Mouse (Mus musculus): ENCODE results near the gene Gm20388. TPM values are rescaled to one million over a fixed set of nuclear protein-coding genes. Genes with fewer than 3 reads are reported as not detected.

The Gm20388 gene
- polyA plus RNA-seq, 1 experiment = 23.9 TPM

DNA sequence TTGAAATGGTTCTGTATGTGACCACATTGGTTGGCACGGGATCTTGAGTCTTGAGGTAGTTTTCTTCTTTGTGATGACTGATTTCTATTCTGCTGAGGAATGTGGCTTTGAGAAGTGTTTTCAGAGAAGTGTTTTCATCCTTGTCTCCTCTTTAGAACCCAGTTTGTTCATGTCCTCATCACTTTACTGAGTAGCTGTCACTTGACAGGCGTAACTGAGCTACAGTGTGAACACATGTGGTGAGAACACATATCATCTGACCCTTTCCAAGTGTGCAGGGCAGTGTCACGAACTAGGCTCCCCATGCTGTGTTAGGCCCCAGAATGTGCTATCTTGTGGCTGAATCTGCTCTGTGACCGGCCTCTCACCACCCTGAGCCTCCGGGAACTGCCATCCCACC lies 2181.8 kb downstream of the Gm20388 start:
- no peak overlapping the region for H3K4me3 ChIP-seq (ENCODE audit: insufficient read depth, low read length)
- H3K27ac ChIP-seq (ENCODE audit: insufficient read depth, low read length) = no peak overlapping the region
- TF ChIP-seq CTCF (IDR thresholded peaks at IDR 0.05; ENCODE audit: extremely low read depth, insufficient read depth, low read length) = no peak
- no peak for TF ChIP-seq POLR2A (IDR thresholded peaks at IDR 0.05; ENCODE audit: extremely low read depth, insufficient read depth, low read length)
- H3K4me1 ChIP-seq (ENCODE audit: control insufficient read depth, insufficient read depth, low read length) = no peaks in the 10 kb centered on the region

DNA sequence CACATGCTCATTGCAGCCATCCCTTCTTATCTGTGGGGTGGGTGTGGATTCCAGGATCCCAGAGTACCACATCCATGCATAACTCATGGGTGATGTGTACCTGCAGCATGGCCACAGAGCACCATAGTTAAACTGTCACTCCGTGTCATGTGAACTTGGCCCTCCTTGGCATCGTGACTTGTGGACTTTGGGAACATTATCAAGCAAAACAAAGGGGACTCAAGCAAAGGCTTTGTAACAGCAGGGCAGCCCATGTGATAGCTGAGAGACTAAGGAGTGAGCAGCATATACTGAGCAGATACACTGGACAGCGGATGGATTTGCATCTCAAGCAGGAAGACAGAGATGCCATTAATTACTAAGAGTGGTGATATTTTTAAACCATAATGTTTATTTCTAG lies 2188.1 kb downstream of the Gm20388 start:
- TF ChIP-seq POLR2A (IDR thresholded peaks at IDR 0.05; ENCODE audit: extremely low read depth, insufficient read depth, low read length) (no peak), CTCF (IDR thresholded peaks at IDR 0.05; ENCODE audit: extremely low read depth, insufficient read depth, low read length) (no peak)
- no peaks in the 10 kb centered on the region for H3K4me1 ChIP-seq (ENCODE audit: control insufficient read depth, insufficient read depth, low read length)
- no peak overlapping the region for H3K27ac ChIP-seq (ENCODE audit: insufficient read depth, low read length)
- no peak overlapping the region for H3K4me3 ChIP-seq (ENCODE audit: insufficient read depth, low read length)

DNA sequence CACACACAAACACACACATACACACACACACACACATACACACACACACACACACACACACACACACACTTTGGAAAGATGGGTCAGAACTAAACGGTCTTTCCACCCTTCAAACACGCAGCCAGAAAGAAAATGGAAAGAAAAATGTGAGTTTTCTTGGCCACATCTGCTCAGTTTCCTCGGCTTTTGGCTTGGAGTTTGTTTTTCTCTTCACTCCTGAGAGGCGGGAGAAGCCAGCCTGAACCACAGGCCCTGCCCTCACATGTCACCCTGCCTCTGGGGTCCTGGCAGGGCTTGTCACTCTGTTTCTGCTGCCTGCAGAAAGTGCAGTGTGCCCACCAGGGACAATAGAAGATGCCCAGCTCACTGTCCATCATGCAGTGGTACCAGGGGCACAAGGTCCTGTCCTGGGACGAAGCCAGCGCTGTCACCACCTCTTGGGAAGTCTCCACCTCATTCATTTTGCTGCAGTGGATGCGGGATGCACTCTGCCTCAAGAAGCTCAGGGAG lies 2189.1 kb downstream of the Gm20388 start:
- H3K27ac ChIP-seq (ENCODE audit: insufficient read depth, low read length) = no peak overlapping the region
- no peaks in the 10 kb centered on the region for H3K4me1 ChIP-seq (ENCODE audit: control insufficient read depth, insufficient read depth, low read length)
- H3K4me3 ChIP-seq (ENCODE audit: insufficient read depth, low read length) = no peak overlapping the region
- TF ChIP-seq CTCF (IDR thresholded peaks at IDR 0.05; ENCODE audit: extremely low read depth, insufficient read depth, low read length) (no peak), POLR2A (IDR thresholded peaks at IDR 0.05; ENCODE audit: extremely low read depth, insufficient read depth, low read length) (no peak)

DNA sequence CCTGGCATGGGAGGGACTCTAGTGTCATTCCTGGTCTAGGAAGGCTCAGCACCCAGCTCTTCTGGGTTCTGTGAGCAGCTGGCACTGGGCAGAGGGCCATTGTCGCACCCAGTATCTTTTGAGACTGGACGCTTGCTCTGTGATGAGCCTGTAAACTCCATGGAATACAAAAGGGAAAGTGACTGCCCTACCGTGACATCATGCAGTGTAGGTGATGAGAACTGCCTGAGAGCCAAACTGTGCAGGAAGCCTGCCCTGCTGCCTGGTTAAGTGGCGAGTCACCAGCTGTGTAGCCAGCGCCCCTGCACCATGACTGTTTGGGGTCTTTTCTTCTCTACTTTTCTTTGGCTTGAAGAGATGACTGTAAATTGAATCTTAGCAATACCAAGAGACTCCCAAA lies 2191.2 kb downstream of the Gm20388 start:
- no peaks in the 10 kb centered on the region for H3K4me1 ChIP-seq (ENCODE audit: control insufficient read depth, insufficient read depth, low read length)
- no peak overlapping the region for H3K4me3 ChIP-seq (ENCODE audit: insufficient read depth, low read length)
- TF ChIP-seq POLR2A (IDR thresholded peaks at IDR 0.05; ENCODE audit: extremely low read depth, insufficient read depth, low read length) = no peak
- TF ChIP-seq CTCF (IDR thresholded peaks at IDR 0.05; ENCODE audit: extremely low read depth, insufficient read depth, low read length) = no peak
- no peak overlapping the region for H3K27ac ChIP-seq (ENCODE audit: insufficient read depth, low read length)

DNA sequence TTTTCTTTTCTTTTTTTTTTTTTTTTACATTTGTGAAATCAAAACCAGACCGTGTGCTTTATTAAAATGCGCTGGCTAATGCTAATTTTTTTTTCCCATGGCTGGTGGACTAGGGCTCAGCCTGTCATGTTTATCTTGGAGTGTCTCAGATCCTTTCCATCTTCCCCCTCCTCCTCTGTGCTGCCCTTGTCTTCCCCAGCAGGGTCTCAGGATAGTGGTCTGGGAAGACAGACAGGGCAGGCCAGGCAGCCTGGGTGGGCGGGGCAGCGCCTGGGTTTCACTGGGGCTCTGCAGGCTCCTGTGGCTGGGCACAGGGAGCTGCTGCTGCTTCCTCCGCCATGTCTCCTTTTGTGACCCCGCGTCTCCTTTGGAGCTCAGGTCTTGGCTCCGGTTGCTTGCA lies 2191.6 kb downstream of the Gm20388 start:
- H3K27ac ChIP-seq (ENCODE audit: insufficient read depth, low read length) = no peak overlapping the region
- H3K4me3 ChIP-seq (ENCODE audit: insufficient read depth, low read length) = no peak overlapping the region
- no peaks in the 10 kb centered on the region for H3K4me1 ChIP-seq (ENCODE audit: control insufficient read depth, insufficient read depth, low read length)
- TF ChIP-seq POLR2A (IDR thresholded peaks at IDR 0.05; ENCODE audit: extremely low read depth, insufficient read depth, low read length) (no peak), CTCF (IDR thresholded peaks at IDR 0.05; ENCODE audit: extremely low read depth, insufficient read depth, low read length) (no peak)

DNA sequence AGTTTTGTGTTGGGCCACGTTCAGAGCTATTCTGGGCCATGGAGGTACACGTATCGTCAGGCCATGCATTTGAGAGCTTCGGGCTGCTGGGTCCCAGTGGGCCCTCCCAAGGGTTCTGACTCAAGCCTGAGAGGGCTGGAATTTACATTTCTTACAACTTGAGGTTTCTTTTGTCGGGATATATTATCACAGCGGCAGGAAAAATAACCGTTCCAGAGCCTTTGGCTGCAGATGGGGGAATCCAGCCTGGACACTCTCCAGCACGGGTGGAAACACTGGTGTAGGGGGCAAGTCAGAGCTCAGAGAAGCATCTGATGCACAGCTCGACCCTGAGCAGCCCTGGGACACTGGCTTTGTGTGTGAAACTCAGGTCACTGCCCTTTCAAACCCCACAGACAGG lies 2192.6 kb downstream of the Gm20388 start:
- Histone ChIP-seq H3K27ac (ENCODE audit: insufficient read depth, low read length) (no peak overlapping the region), H3K4me3 (ENCODE audit: insufficient read depth, low read length) (no peak overlapping the region), H3K4me1 (ENCODE audit: control insufficient read depth, insufficient read depth, low read length) (no peaks in the 10 kb centered on the region)
- no peak for TF ChIP-seq CTCF (IDR thresholded peaks at IDR 0.05; ENCODE audit: extremely low read depth, insufficient read depth, low read length)
- no peak for TF ChIP-seq POLR2A (IDR thresholded peaks at IDR 0.05; ENCODE audit: extremely low read depth, insufficient read depth, low read length)

DNA sequence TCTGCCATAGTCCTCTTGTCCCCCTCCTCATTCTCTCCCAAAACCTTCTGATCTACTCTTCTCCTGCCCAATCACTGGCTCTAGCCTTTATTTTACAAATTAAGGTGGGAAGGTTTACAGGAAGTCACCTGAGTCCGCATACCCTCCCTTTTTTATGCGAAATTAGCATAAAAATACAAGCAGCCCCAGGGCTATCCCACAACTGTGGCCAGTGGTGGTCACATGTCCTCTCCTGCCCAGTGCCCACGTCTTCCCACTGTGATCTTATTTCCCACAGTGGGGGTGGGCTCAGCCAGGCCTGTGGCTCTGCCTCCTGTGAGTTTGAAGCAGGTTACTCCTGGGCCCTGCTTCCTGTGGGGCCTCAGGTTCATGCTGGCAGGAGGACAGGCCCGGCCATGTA lies 2194.0 kb downstream of the Gm20388 start:
- TF ChIP-seq POLR2A (IDR thresholded peaks at IDR 0.05; ENCODE audit: extremely low read depth, insufficient read depth, low read length) (no peak), CTCF (IDR thresholded peaks at IDR 0.05; ENCODE audit: extremely low read depth, insufficient read depth, low read length) (no peak)
- no peaks in the 10 kb centered on the region for H3K4me1 ChIP-seq (ENCODE audit: control insufficient read depth, insufficient read depth, low read length)
- H3K27ac ChIP-seq (ENCODE audit: insufficient read depth, low read length) = no peak overlapping the region
- no peak overlapping the region for H3K4me3 ChIP-seq (ENCODE audit: insufficient read depth, low read length)

DNA sequence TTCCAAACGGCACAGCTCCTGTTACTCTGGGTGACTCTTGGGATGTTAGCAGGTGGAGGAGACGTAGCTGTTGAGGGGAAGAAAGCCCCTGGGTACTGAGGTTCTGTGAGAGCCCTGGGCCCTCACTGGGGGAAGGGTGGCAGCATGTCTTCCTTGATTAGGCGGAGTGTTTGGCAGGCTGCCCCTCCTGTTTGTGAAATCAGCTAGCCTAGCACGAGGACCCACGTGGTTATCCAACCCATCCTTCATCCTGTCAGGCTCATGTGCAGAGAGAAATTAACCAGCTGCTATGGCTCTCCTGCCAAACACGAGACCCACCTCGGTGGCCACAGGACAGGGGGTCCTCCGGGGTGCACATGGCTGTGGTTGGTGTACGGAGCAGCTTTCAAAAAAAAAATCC lies 2195.6 kb downstream of the Gm20388 start:
- Histone ChIP-seq H3K27ac (ENCODE audit: insufficient read depth, low read length) (no peak overlapping the region), H3K4me1 (ENCODE audit: control insufficient read depth, insufficient read depth, low read length) (no peaks in the 10 kb centered on the region), H3K4me3 (ENCODE audit: insufficient read depth, low read length) (no peak overlapping the region)
- TF ChIP-seq POLR2A (IDR thresholded peaks at IDR 0.05; ENCODE audit: extremely low read depth, insufficient read depth, low read length) (no peak), CTCF (IDR thresholded peaks at IDR 0.05; ENCODE audit: extremely low read depth, insufficient read depth, low read length) (no peak)

DNA sequence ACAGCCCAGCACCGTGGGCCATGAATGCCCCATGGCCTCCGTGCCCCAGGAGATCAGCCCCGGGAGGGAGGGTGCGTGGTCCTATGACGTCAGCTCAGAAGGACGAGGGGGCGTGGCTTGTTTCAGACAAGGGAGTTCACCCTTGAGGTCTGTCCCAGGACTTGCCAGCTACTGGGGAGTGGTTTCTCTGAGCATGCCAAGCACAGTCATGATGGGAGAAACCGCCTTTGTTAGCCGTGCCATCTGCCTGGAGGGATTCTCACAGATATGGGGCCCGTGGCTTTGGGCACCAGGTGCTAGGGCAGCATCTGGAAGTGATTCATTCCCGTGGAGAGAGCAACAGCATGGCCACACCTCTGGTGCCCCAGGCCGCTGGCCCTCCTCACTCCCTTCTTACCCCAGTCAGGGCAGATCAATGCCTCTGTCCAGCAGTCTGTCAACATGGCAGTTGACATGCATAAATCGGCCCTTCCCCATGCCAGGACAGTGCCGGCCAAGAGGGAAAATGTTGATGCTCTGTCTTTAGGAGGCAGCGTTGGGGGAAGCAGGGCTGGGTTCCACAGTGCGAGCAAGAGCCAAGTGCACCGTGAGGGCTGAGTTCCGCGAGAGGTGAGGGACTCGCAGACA lies 2199.7 kb downstream of the Gm20388 start:
- H3K4me3 ChIP-seq (ENCODE audit: insufficient read depth, low read length) = no peak overlapping the region
- no peak overlapping the region for H3K27ac ChIP-seq (ENCODE audit: insufficient read depth, low read length)
- H3K4me1 ChIP-seq (ENCODE audit: control insufficient read depth, insufficient read depth, low read length) = no peaks in the 10 kb centered on the region
- TF ChIP-seq CTCF (IDR thresholded peaks at IDR 0.05; ENCODE audit: extremely low read depth, insufficient read depth, low read length) (no peak), POLR2A (IDR thresholded peaks at IDR 0.05; ENCODE audit: extremely low read depth, insufficient read depth, low read length) (no peak)

DNA sequence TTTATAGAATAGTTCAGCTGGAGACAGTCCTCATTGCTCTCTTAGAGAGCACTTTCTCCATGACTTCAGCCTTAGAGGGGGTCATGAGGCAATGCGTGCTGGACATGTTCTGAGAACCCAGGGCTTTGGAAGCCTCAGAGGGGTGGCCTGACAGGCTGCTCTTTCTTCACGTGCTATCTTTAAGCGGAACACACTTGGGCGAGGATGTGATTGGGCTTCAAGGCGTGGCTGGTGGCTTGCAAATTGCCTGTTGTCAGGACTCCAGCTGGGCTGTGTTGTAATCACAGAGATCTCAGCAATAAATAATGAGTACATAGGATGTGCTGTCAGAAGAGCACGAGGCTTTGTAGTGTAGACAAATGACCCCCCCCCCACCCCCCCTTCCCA lies 2200.2 kb downstream of the Gm20388 start:
- Histone ChIP-seq H3K4me3 (ENCODE audit: insufficient read depth, low read length) (no peak overlapping the region), H3K4me1 (ENCODE audit: control insufficient read depth, insufficient read depth, low read length) (no peaks in the 10 kb centered on the region), H3K27ac (ENCODE audit: insufficient read depth, low read length) (no peak overlapping the region)
- no peak for TF ChIP-seq POLR2A (IDR thresholded peaks at IDR 0.05; ENCODE audit: extremely low read depth, insufficient read depth, low read length)
- TF ChIP-seq CTCF (IDR thresholded peaks at IDR 0.05; ENCODE audit: extremely low read depth, insufficient read depth, low read length) = no peak

Measured in cortical plate, adult 2 months (tissue).